Mouse (Mus musculus) CH12.LX (cell line): Measurements from ENCODE around the gene Limk2.

Experiments used
- CTCF ChIP-seq, 2 experiments: IDR thresholded peaks in 1 of 2; conservative IDR thresholded peaks in 1 of 2; 2 replicates each; pipeline ENCODE4 v1.5.1; 2011 to 2012; ENCODE audit warnings: low read depth in 2 of 2, low read length in 2 of 2, improper control_type of control experiment in 1 of 2, inconsistent platforms in 1 of 2, mild to moderate bottlenecking in 1 of 2, moderate library complexity in 1 of 2
- KAT2A ChIP-seq: IDR thresholded peaks from 2 replicates; pipeline ENCODE4 v1.6.1; 2012; ENCODE audit warnings: low read length, improper control_type of control experiment, inconsistent platforms; ENCODE audit not compliant: insufficient replicate concordance

- TF ChIP-seq KAT2A (no peak), CTCF (conservative IDR thresholded peaks at IDR 0.05 in 1 of 2, IDR thresholded peaks at IDR 0.05 in 1 of 2; ENCODE audit: low read depth in 2 of 2, low read length in 2 of 2) (peak in 1 of 2 experiments; percentile 72; a peak in 2 of 4 replicates)
These were observed 78.4 kb downstream of the Limk2 start for GRCm38 (mm10) chr11:3330566-3330965.
